Mouse (Mus musculus) kidney, postnatal 25 days (tissue): ENCODE results near the gene Ppp1r37.
A peak's percentile ranks its signal among the peaks of the same experiment; 100 is the strongest.

Source experiments
- DNase-seq, 2 experiments: peaks; one replicate each; pipeline ENCODE4 v3.0.0; 2021; ENCODE audit warnings: mixed read lengths in 2 of 2

Ppp1r37 gene

GRCm38 (mm10) chr7:19569647-19570046, 6.8 kb upstream of the Ppp1r37 start:
- DNase-seq, result no peak

GRCm38 (mm10) chr7:19567426-19567825, 4.5 kb upstream of the Ppp1r37 start:
- DNase-seq, result peak; percentile 68 to 86

- DNase-seq, result peak in 1 of 2 experiments; percentile 17
Measured at GRCm38 (mm10) chr7:19565803-19566202, 2.9 kb upstream of the Ppp1r37 start.

GRCm38 (mm10) chr7:19564455-19564854, 1.6 kb upstream of the Ppp1r37 start:
- DNase-seq, result peak in 1 of 2 experiments; percentile 31

- DNase-seq, result no peak
Measured at GRCm38 (mm10) chr7:19563884-19564283, 1.0 kb upstream of the Ppp1r37 start.

- DNase-seq, result peak; percentile 95
Measured at GRCm38 (mm10) chr7:19561765-19562642, 872 bp downstream of the Ppp1r37 start.

GRCm38 (mm10) chr7:19561431-19561764, 1.5 kb downstream of the Ppp1r37 start:
- DNase-seq, result peak; percentile 44 to 58

GRCm38 (mm10) chr7:19560491-19561260, 2.2 kb downstream of the Ppp1r37 start:
- peak; percentile 18 to 62 for DNase-seq

GRCm38 (mm10) chr7:19558965-19559364, 3.9 kb downstream of the Ppp1r37 start:
- DNase-seq, result no peak

GRCm38 (mm10) chr7:19557982-19558900, 4.6 kb downstream of the Ppp1r37 start:
- DNase-seq, result peak in 1 of 2 experiments; percentile 62

GRCm38 (mm10) chr7:19557086-19557485, 5.8 kb downstream of the Ppp1r37 start:
- peak; percentile 60 to 81 for DNase-seq

- no peak for DNase-seq
Measured at GRCm38 (mm10) chr7:19554168-19554567, 8.7 kb downstream of the Ppp1r37 start.

GRCm38 (mm10) chr7:19552443-19552842, 10.4 kb downstream of the Ppp1r37 start:
- no peak for DNase-seq

GRCm38 (mm10) chr7:19551634-19552033, 11.2 kb downstream of the Ppp1r37 start:
- DNase-seq, result no peak

- DNase-seq, result no peak
Measured at GRCm38 (mm10) chr7:19549394-19549793, 13.5 kb downstream of the Ppp1r37 start.

- DNase-seq, result no peak
Measured at GRCm38 (mm10) chr7:19547344-19547969, 15.4 kb downstream of the Ppp1r37 start.

- no peak for DNase-seq
Measured at GRCm38 (mm10) chr7:19546007-19546406, 16.9 kb downstream of the Ppp1r37 start.

- no peak for DNase-seq
Measured at GRCm38 (mm10) chr7:19543584-19543983, 19.3 kb downstream of the Ppp1r37 start.

- DNase-seq, result peak in 1 of 2 experiments; percentile 68
Measured at GRCm38 (mm10) chr7:19542155-19542691, 20.7 kb downstream of the Ppp1r37 start.

- DNase-seq, result no peak
Measured at GRCm38 (mm10) chr7:19541681-19542154, 21.2 kb downstream of the Ppp1r37 start.

- peak in 1 of 2 experiments; percentile 30 for DNase-seq
Measured at GRCm38 (mm10) chr7:19540771-19541566, 21.9 kb downstream of the Ppp1r37 start.
